Mouse (Mus musculus) embryonic facial prominence, embryonic 11.5 days (tissue): ENCODE measurements around the gene Lyrm4. TPM values are rescaled to one million over a fixed set of nuclear protein-coding genes. Genes with fewer than 3 reads are reported as not detected.

Experiments used
- ATAC-seq: fragments of 200-750 bp; cut with Nextera tagmentation; replicated peaks from 2 replicates; pipeline ENCODE4 v1.8.0; 2017; ENCODE audit warnings: low read depth; ENCODE audit not compliant: insufficient number of reproducible peaks, low FRiP score, low TSS enrichment
- DNase-seq: peaks from one replicate; pipeline ENCODE4 v3.0.0-alpha.2; 2015; ENCODE audit warnings: low spot score
- H3K27ac ChIP-seq: fragments of 300-500 bp; sonication (generic); replicated peaks from 2 replicates; pipeline ENCODE4 v1.5.1; 2014; ENCODE audit warnings: mild to moderate bottlenecking, low read depth, low read length, control low read depth
- H3K27me3 ChIP-seq: fragments of 300-500 bp; sonication (generic); 2 replicates; pipeline ENCODE4 v1.6.1; 2014; ENCODE audit warnings: mild to moderate bottlenecking, low read length, moderate library complexity, mixed read lengths; ENCODE audit not compliant: control insufficient read depth, insufficient read depth
- H3K36me3 ChIP-seq: fragments of 300-500 bp; sonication (generic); replicated peaks from 2 replicates; pipeline ENCODE4 v1.6.1; 2014; ENCODE audit warnings: low read depth, mild to moderate bottlenecking, low read length, moderate library complexity, mixed read lengths; ENCODE audit not compliant: control insufficient read depth, insufficient read depth
- H3K4me1 ChIP-seq: fragments of 300-500 bp; sonication (generic); 2 replicates; pipeline ENCODE4 v1.6.1; 2014; ENCODE audit warnings: low read length, mixed read lengths; ENCODE audit not compliant: control insufficient read depth, insufficient read depth
- H3K4me2 ChIP-seq: fragments of 300-500 bp; sonication (generic); 2 replicates; pipeline ENCODE4 v1.6.1; 2014; ENCODE audit warnings: low read depth, mild to moderate bottlenecking, control low read depth, low read length, moderate library complexity
- H3K4me3 ChIP-seq: fragments of 300-500 bp; sonication (generic); 2 replicates; pipeline ENCODE4 v1.5.1; 2014; ENCODE audit warnings: low read depth, low read length, control low read depth
- H3K9ac ChIP-seq: fragments of 300-500 bp; sonication (generic); replicated peaks from 2 replicates; pipeline ENCODE4 v1.6.1; 2014; ENCODE audit warnings: mild to moderate bottlenecking, control low read depth, low read length
- H3K9me3 ChIP-seq: fragments of 300-500 bp; sonication (generic); replicated peaks from 2 replicates; pipeline ENCODE4 v1.6.1; 2016; ENCODE audit warnings: mild to moderate bottlenecking, low read length, inconsistent platforms, mixed read lengths; ENCODE audit not compliant: control insufficient read depth
- WGBS: fragments of 180-500 bp; shearing (Covaris S2); extraction: QIAGEN DNeasy Blood & Tissue Kit; methylation state at CpG from one replicate; pipeline ENCODE4 v1.1.7; 2014; 5-methylcytosine and 5-hydroxymethylcytosine counted together
- polyA plus RNA-seq: library from polyadenylated mRNA; unstranded; fragments of >200 nt; fragmentation: Nextera tagmentation; extraction: Ambion mirVana; gene quantifications from 2 replicates; pipeline ENCODE4 v1.2.1, GENCODE M21; 2014

Gene Lyrm4
- polyA plus RNA-seq, 1 experiment from 2014 or later: 22.6 TPM

- 79% methylated on average over 1 of the region's 1 CpGs for WGBS
- H3K27ac ChIP-seq: no peak overlapping the region
- H3K4me3 ChIP-seq: no peak overlapping the region
- ATAC-seq: no peak
- H3K9ac ChIP-seq: no peak overlapping the region
- H3K9me3 ChIP-seq: no peaks in the 10 kb centered on the region
- DNase-seq: no peak
- H3K4me1 ChIP-seq: no peaks in the 10 kb centered on the region
- H3K36me3 ChIP-seq: no peaks in the 10 kb centered on the region
- no peaks in the 10 kb centered on the region for H3K27me3 ChIP-seq
- H3K4me2 ChIP-seq: no peak overlapping the region
Observed at GRCm38 (mm10) chr13:36056509-36056908, 60.8 kb downstream of the Lyrm4 start.

- 79% methylated on average over 4 of the region's 4 CpGs for WGBS
- no peak for ATAC-seq
Observed at GRCm38 (mm10) chr13:36035528-36035927, 81.8 kb downstream of the Lyrm4 start.

GRCm38 (mm10) chr13:36031959-36032358, 85.4 kb downstream of the Lyrm4 start:
- ATAC-seq: no peak
- H3K27ac ChIP-seq: no peak overlapping the region
- H3K4me3 ChIP-seq: no peak overlapping the region
- DNase-seq: no peak
- no peaks in the 10 kb centered on the region for H3K36me3 ChIP-seq
- WGBS: 82% methylated on average over 9 of the region's 9 CpGs
- H3K4me2 ChIP-seq: no peak overlapping the region
- no peaks in the 10 kb centered on the region for H3K4me1 ChIP-seq
- H3K9ac ChIP-seq: no peak overlapping the region
- H3K27me3 ChIP-seq: no peaks in the 10 kb centered on the region
- H3K9me3 ChIP-seq: no peaks in the 10 kb centered on the region

More at GRCm38 (mm10) chr13:36035528-36035927, 81.8 kb downstream of the Lyrm4 start:
- no peaks in the 10 kb centered on the region for H3K36me3 ChIP-seq
- H3K27me3 ChIP-seq: no peaks in the 10 kb centered on the region
- H3K9ac ChIP-seq: no peak overlapping the region
- no peak overlapping the region for H3K4me2 ChIP-seq
- no peaks in the 10 kb centered on the region for H3K4me1 ChIP-seq
- no peak overlapping the region for H3K4me3 ChIP-seq
- no peak for DNase-seq
- no peaks in the 10 kb centered on the region for H3K9me3 ChIP-seq
- no peak overlapping the region for H3K27ac ChIP-seq

- WGBS: 66% methylated on average over 10 of the region's 10 CpGs
- Histone ChIP-seq H3K9me3 (no peaks in the 10 kb centered on the region), H3K4me3 (no peak overlapping the region), H3K36me3 (no peaks in the 10 kb centered on the region), H3K4me2 (no peak overlapping the region), H3K27me3 (no peaks in the 10 kb centered on the region), H3K4me1 (no peaks in the 10 kb centered on the region), H3K27ac (no peak overlapping the region), H3K9ac (no peak overlapping the region)
- peak; percentile 93 for DNase-seq
- ATAC-seq: no peak
Observed at GRCm38 (mm10) chr13:36019309-36020274, 97.7 kb downstream of the Lyrm4 start.

DNA sequence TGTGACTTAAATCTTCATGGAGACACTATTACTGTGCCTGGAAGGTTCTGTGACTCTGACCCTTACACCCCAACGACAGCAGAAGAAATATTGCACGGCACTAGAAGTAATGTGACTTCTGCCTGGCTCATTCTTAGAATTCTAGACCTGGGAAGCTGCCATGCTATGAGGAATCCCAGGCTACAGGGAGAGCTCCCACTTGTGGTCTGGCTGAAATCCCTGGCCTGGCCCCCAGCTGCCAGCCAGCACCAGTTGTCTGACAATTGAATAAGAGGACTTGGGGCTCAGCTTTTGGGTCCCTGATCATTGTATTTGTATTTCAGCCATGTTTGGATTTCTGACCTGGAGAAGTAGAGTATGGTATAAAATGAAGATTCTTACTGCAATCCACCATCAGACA, 99.3 kb downstream of the Lyrm4 start:
- no peak overlapping the region for H3K4me2 ChIP-seq
- no peaks in the 10 kb centered on the region for H3K9me3 ChIP-seq
- no peak for DNase-seq
- H3K4me3 ChIP-seq: no peak overlapping the region
- no peaks in the 10 kb centered on the region for H3K4me1 ChIP-seq
- H3K27me3 ChIP-seq: no peaks in the 10 kb centered on the region
- H3K9ac ChIP-seq: no peak overlapping the region
- WGBS: 90% methylated on average over 2 of the region's 2 CpGs
- H3K27ac ChIP-seq: no peak overlapping the region
- H3K36me3 ChIP-seq: no peaks in the 10 kb centered on the region
- no peak for ATAC-seq

- WGBS: 69% methylated on average over 3 of the region's 3 CpGs
- Histone ChIP-seq H3K36me3 (no peaks in the 10 kb centered on the region), H3K4me1 (no peaks in the 10 kb centered on the region), H3K9ac (no peak overlapping the region), H3K9me3 (no peaks in the 10 kb centered on the region), H3K4me2 (no peak overlapping the region), H3K27me3 (no peaks in the 10 kb centered on the region), H3K27ac (no peak overlapping the region), H3K4me3 (no peak overlapping the region)
- no peak for DNase-seq
- ATAC-seq: no peak
Observed at GRCm38 (mm10) chr13:36015636-36016035, 101.7 kb downstream of the Lyrm4 start.

- H3K4me3 ChIP-seq: no peak overlapping the region
- H3K27me3 ChIP-seq: no peaks in the 10 kb centered on the region
- H3K9me3 ChIP-seq: no peaks in the 10 kb centered on the region
- WGBS: 87% methylated on average over 2 of the region's 2 CpGs
- ATAC-seq (no peak), DNase-seq (no peak)
- no peaks in the 10 kb centered on the region for H3K36me3 ChIP-seq
- no peak overlapping the region for H3K9ac ChIP-seq
- H3K4me1 ChIP-seq: no peaks in the 10 kb centered on the region
- no peak overlapping the region for H3K4me2 ChIP-seq
- no peak overlapping the region for H3K27ac ChIP-seq
Observed at GRCm38 (mm10) chr13:36009981-36010380, 107.3 kb downstream of the Lyrm4 start.

DNA sequence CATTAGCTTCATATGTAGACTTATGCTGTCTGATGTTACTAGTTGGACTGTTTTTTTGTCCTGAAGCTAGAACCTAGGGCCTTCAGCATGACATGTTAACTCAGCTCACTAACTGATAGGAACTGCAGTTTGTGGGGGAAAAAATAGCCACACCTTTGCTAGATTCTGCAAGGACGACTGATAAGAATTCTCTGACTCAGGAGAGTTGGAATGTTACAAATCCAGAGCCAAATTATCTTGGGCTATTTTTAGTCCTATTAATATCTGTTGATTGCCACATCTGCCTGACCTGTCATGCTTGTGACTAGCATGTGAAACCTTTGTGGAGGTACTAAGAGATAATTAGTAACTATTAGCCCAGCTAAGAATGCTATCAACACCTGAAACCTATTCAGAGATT, 116.5 kb downstream of the Lyrm4 start:
- H3K4me3 ChIP-seq: no peak overlapping the region
- no peaks in the 10 kb centered on the region for H3K9me3 ChIP-seq
- no peaks in the 10 kb centered on the region for H3K4me1 ChIP-seq
- WGBS: 88% methylated on average over 1 of the region's 1 CpGs
- H3K27ac ChIP-seq: no peak overlapping the region
- no peaks in the 10 kb centered on the region for H3K27me3 ChIP-seq
- DNase-seq (no peak), ATAC-seq (no peak)
- no peak overlapping the region for H3K4me2 ChIP-seq
- H3K36me3 ChIP-seq: no peaks in the 10 kb centered on the region
- H3K9ac ChIP-seq: no peak overlapping the region
